Mouse (Mus musculus) CD4-positive, CD25-positive, alpha-beta regulatory T cell (primary cell): ENCODE data around the gene Smim12. TPM values are rescaled to one million over a fixed set of nuclear protein-coding genes. Genes with fewer than 3 reads are reported as not detected.

Experiments
- polyA plus RNA-seq: library from polyadenylated mRNA; unstranded; fragments of 100-300 nt; shearing (Covaris generic); gene quantifications from one replicate; pipeline ENCODE4 v1.2.1, GENCODE M21; 2017

Smim12 gene
- 45.1 TPM for polyA plus RNA-seq

DNA sequence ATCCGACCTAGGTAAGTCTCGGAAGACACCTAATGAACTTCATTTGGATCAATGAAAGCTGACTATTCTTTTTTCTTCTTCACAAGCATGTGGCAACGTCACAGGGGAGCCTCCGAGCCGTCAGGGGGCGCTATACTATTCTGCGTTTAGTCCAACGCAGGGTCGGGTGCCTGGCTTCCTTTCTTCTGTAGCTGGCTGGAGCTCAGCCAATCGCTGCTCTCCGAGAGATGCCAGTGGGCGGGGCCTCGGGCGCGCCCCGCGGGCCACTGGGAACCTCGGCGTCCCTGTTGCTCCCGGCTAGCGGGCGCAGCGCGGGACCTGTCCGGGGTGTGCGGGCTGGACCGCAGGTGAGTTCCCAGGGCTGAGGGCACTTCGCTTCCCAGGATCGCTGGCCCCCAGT is at the start of gene Smim12:
Smim12 (plus strand) TSS at position 233 of the 400 bp plus-strand sequence.

Other genes starting within 250 kb of the Smim12 start
- gene Sfpq, start 222.5 kb upstream of the Smim12 start, polyA plus RNA-seq: 121 TPM
- gene Zmym1, start 182.6 kb upstream of the Smim12 start, polyA plus RNA-seq: 25.4 TPM
- 29.0 TPM for gene Zmym6, start 166.4 kb upstream of the Smim12 start, polyA plus RNA-seq
- 24.2 TPM for gene Tmem35b, start 120.1 kb upstream of the Smim12 start, polyA plus RNA-seq
- gene Dlgap3, start 74.6 kb upstream of the Smim12 start, polyA plus RNA-seq: 0.05 TPM
- not detected for gene Gja4, start 70.3 kb downstream of the Smim12 start, polyA plus RNA-seq
- not detected for gene Gjb3, start 87.1 kb downstream of the Smim12 start, polyA plus RNA-seq
- gene Gjb4, start 110.3 kb downstream of the Smim12 start, polyA plus RNA-seq: not detected
- not detected for gene Gjb5, start 114.4 kb downstream of the Smim12 start, polyA plus RNA-seq